Mouse (Mus musculus) ovary, postnatal 14 days (tissue): ENCODE results near the gene Rnase11.

Experiments
- DNase-seq: peaks from one replicate; pipeline ENCODE4 v3.0.0; 2022; ENCODE audit warnings: low spot score

Rnase11 gene

GRCm38 (mm10) chr14:51008781-51009180 lies 41.2 kb downstream of the Rnase11 start:
- no peak for DNase-seq

DNA sequence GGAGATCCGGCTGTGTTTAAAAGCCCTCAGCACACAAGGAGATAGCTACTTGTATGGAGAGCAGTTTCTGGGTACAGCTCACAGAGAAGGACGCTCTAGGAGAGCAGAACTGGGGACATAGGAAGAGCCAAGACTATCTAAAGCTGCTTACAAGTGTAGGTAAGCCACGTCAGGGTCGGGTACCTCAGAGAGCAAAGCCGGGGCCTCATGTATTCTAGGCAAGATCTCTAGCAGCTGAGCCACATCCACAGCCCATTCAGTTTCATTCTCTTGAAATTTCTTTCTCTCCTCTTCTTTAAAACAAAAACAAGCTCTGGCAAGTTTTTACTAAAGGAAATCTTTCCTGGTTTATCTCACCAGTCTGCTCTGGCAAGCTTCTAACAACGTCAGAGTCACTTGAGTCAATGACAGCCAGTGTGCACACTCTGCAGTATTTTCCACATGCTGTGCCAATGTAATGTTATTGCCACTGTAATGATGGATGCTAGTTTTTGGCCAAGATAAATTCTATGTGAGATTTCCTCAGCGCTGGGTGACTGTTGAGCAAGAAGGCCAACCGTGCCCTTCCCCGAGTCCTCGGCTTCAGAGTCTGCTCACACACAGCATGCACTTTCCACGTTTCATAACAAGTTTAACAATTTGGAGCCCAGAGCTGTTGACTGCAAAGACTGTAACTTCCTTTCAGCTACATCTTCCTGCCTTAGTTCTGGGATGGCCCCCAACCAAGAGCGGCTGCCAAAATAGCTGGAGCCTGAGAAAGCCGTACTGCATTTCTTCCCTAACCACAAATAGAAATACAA lies 41.8 kb downstream of the Rnase11 start:
- DNase-seq = peak; percentile 36

DNA sequence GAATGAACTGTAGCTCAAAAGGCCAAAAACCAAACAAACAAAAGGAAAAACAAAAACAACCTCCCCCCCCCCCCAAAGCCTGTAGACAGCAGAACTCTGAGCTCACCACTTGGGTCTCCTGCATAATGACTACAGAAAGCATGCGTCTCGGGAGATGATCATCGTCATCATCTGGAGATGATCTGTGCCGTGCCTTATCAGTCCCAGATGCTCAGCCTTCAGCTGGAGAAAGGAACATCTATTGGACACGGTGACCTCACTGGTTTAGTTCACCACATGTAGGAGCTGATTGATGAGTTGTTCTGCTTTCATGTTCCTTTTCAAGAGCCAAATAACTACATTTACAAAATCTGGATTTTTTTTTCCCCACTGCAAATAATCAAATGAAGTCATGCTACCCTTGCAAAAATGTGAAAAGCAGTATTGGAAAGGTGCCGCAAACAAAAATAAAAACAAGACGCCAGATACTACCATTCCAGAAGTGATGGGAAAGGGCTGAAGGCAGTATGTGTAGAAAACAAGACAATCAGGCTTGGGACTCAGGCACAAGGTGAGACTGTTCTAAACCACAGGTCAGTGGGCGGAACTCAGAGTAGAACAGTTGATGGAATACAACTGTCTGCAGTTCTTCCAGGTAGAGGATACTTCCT lies 42.7 kb downstream of the Rnase11 start, which contains the start of gene Rnase10:
TSS of gene Rnase10 (plus strand) at position 600 of the 650 bp plus-strand sequence.
- no peak for DNase-seq
